Mouse (Mus musculus): ENCODE measurements around the gene Nop2.

Nop2 gene

DNA sequence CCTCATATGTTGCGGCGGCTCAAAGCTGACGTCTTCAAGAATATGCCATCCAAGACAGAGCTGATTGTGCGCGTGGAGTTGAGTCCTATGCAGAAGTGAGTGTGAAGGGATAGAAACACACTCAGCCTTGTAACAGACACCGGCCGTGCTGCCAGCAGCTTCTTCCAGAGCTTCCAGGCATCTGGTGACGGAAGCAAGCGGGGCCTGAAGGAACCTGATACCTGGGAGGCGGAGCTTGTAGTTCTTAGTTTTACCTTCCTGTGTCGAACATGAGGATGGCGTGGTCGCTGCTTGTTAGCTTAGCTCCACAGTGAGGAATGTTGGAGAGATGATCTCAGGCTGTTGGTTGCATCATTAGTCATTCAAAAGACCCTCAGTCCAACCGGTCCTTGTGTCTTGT is 22.3 kb upstream of the Nop2 start:
- no peak for DNase-seq (ENCODE audit: low read depth, low spot score)

DNA sequence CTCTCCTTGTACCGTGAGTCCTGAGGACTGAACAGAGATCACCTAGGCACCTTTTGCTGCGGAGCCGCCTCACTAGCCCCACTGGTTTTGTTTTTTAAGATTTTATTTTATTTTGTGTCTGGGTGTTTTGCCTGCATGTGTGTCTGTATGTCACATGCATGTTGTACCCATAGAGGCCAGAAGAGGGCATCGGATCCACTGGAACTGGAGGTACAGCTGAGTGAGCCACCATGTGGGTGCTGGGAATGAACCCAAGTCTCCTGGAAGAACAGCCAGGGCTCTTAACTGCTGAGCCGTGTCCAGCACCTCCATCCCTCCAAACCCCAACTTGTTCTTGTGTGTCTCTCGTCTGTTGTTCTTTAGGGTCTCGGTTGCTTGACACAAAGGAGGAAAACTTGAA is 20.8 kb upstream of the Nop2 start:
- DNase-seq (ENCODE audit: low read depth, low spot score): peak; percentile 74

DNA sequence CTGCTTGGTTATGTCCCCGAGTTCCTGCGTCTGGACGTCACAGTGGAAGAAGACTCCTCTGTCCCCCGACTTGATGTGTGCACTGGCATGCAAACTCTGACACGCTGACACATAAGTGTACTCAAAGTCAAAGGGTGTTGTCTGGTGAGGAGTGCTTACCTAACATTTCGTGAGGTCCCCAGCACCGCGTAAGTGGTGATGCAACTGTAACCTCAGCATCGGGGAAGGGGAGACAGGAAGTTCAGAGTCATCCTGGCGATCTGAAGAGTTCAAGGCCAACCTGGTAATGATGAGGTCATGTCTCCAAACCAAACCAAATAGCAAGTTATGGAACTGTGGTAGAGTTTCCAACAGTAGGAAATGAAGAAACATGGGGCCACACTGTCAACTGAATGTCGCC is 19.2 kb upstream of the Nop2 start:
- DNase-seq (ENCODE audit: low read depth, low spot score): no peak

DNA sequence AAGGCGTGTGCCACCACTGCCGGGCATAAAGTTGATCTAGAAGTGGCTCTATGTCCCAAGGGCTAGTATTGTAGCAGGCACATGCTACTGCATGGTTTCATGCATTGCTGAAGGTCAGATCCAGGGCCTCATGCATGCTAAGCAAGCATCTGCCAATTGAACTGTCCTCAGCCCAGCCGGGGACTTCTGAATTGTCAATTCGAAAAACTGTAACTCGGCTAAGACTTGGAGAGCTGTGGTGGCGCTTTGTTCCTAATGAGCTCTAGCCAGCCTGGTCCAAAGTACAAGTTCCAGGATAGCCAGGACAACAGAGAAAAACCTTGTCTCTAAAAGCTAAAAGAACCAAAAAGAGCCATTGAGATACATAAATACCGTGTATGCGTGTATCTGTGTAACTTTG is 12.3 kb upstream of the Nop2 start:
- no peak for DNase-seq (ENCODE audit: low read depth, low spot score)

DNA sequence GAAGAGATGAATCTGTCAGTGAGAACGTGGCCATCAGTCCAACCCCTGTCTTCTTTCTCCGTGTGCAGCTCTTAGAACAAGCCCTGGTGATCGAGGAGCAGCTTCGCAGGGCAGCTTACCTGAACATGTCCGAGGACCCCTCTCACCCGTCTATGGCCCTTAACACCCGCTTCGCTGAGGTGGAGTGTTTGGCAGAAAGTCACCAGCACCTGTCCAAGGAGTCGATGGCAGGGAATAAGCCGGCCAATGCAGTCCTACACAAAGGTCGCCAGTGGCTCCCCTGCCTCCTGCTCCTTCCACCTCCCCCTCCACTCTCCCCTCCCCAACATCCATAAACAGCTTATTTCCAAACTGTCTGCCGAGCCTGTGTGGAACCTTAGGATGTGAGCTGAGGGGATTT is 3.0 kb upstream of the Nop2 start:
- DNase-seq (ENCODE audit: low read depth, low spot score): no peak

DNA sequence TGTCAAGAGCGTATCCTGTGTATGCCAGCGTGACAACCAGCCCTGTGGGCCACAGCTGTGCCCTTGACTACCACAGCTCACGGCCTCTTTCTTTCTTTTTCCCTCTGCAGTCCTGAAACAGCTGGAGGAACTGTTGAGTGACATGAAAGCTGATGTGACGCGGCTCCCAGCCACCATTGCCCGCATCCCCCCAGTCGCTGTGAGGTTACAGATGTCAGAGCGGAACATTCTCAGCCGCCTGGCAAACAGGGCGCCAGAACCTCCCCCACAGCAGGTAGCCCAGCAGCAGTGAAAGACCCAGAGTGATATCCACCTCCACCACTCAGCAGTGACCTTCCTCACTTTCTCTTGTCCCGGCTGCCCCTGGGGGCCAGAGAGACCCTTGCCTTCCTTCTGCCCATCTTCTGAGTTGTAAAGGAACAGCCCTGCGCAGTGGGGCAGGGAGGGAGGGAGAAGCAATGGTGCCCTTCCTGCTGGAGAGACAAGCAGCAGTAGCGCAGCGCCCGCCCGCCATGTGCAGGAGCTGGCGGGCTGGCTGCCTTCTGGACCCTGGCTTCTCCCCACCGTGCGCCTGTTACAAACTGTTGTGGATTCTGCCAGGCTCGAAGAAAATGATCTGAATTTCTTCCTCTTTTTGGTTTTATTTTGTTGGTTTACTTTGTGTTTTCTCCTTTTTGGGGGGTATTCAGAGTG is 1.9 kb upstream of the Nop2 start:
- no peak for DNase-seq (ENCODE audit: low read depth, low spot score)

DNA sequence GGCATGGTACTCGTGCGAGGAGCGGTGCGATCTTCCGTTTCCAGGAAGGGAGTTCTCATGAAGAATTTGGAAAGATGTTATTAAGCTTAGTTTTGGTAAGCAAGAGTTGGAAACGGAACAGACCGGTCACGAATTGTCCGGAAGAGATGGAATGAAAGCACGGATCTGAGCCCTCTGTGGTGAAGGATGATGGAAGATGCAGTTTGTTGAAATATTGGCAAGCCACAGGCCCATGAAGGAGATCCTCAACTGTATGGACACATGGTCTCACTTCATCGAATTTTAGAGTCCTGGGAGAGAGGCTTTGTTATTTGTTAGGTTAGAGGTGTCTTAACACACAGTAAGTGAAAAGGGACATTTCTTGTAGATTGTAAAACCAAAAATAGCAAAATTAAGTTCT is 761 bp downstream of the Nop2 start:
- DNase-seq (ENCODE audit: low read depth, low spot score): no peak

DNA sequence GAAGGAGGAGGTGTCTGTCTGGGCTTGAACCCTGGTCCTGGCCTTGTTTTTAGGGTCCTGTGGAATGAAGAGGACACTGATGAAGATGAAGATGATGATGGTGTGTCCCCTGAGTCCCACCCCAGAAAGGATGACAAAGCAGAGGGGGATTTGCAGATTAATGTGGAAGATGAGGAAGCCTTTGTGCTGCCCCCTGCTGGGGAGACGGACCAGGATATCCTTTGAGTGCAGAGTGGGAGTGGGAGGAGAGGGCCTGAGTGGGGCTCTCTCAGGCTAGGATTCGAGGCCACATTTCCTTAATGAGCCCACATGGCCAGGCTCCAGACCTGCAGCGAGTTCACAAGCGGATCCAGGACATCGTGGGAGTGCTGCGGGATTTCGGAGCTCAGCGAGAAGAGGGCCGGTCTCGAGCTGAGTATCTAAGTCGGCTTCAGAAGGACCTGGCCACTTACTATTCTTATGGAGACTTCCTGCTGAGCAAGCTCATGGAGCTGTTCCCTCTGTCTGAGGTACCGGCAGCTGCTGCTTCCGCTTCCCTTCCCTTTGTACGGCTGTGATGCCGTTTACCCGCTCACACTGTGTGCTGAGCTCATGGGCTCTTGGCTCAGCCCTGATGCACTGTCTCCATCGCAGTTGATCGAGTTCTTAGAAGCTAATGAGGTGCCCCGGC is 5.4 kb downstream of the Nop2 start:
- DNase-seq (ENCODE audit: low read depth, low spot score): peak; percentile 66

DNA sequence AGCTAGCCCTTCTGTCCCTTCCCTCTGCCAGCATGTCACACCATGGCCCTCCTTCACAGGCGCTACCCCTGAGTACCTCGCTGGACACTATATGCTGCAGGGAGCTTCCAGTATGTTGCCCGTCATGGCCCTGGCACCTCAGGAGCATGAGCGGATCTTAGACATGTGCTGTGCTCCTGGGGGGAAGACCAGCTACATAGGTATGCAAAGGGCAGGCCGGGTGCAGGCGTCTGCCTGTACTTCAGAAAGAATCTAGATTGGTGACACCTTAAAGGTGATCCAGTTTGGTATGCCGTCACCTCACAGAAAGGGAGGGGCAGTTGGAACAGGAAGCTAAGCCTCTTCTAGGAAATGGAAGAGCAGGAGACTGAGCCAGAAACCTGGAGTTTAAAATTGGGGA is 8.0 kb downstream of the Nop2 start:
- DNase-seq (ENCODE audit: low read depth, low spot score): no peak

DNA sequence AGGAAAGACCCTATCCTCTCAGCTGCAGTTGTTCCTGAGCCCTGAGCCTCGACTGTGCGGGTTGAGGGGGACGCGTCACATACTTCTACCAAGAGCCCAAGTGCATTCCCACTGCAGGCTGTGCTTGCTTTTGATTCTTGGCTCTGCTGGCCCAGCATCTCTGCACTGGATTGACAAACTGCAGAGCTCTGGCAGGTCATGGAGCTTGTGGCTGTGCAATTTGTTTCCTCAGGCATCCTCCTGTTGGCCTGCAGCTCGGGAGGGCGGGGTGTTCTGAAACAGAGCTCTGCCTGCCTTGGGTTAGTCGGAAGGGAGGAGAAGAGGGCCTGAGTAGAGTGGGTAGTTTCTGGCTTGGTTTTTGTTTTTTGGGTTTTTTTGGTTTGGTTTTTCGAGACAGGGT is 10.7 kb downstream of the Nop2 start:
- DNase-seq (ENCODE audit: low read depth, low spot score): no peak

DNA sequence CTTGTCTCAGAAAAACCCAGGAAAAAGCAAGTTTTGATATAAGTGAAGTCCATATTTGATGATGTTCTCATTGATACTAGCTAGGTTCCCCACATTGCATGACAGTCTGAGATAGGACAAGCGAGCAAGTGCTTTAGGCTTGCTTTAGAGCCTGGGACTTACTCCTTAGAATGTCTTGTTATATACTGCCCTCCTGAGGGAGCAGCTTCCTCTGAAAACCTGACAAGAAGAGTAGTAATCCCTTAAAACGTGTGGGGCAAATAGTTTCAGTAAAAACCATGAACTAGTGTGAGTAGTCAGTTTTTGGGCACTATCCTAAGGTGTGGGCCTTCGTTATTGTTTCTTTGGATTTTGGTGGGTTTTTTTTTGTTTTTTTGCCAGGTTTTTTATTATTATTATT is 11.4 kb downstream of the Nop2 start:
- DNase-seq (ENCODE audit: low read depth, low spot score): no peak

DNA sequence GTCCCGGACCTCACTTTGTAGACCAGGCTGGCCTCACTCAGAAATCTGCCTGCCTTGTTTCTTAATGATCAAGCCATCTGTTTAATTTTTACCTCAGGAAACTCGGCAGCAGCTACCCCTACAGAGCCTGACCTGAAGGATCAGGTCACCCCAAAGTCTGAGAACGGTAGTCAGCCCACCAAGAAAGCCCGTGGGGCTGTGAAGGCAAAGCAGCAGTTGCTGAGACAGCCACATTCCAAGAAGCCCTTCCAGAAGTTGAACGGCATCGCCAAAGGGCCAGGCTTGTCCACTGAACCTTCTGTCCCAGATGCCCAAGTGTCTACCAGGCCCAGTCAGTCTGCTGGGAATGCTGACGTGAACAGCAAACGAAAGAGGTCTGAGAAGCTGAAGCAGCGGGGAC is 12.2 kb downstream of the Nop2 start:
- no peak for DNase-seq (ENCODE audit: low read depth, low spot score)

DNA sequence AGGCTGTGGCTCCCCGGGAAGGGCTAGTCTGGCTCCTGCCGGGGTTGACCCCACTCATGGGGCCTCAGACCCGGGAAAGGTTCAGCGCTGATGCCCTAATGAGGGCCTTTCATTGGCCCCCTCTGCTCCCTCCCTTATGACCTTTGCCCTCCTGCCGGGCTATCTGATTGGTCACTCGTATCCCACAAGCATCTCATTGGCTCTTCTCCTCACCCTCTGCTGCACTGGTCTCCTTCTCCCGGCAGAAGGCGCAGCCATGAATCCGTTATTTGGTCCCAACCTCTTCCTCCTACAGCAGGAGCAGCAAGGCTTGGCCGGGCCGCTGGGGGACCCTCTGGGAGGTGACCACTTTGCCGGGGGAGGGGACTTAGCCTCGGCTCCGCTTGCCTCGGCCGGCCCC is 13.3 kb downstream of the Nop2 start, which contains the start of gene Iffo1:
TSS of gene Iffo1 (plus strand) at position 241 of the 400 bp plus-strand sequence.
- DNase-seq (ENCODE audit: low read depth, low spot score): peak; percentile 99

DNA sequence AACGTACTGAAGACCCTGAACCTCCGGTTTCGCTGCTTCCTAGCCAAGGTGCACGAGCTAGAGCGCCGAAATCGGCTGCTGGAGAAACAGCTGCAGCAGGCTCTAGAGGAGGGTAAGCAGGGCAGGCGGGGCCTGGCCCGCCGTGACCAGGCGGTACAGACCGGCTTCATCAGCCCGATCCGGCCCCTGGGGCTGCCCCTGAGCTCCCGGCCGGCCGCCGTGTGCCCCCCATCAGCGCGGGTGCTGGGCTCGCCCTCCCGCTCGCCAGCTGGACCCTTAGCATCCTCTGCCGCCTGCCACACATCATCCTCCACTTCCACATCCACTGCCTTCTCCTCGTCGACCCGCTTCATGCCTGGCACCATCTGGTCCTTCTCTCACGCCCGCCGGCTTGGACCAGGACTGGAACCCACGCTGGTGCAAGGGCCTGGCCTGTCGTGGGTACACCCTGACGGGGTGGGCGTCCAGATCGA is 13.8 kb downstream of the Nop2 start:
- DNase-seq (ENCODE audit: low read depth, low spot score): peak; percentile 55

DNA sequence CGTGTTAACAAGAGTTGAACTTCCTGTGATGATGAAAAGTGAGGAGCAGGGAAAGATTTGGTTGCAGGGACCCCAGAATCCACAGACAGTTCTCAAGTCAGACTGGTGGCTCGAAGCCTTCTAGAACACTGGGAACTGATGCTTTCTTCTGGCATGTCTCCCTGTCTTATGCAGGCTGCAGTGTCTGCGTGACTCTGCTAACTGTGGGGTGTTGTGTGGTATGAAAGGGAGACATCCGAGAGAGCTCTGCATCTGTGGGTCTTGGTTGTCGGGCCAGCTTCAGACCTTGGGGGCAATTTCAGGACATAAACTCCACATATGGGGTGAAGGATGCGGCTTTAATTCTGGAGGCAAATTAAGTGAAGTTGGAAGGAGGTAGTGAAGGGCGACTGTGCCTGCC is 14.4 kb downstream of the Nop2 start:
- DNase-seq (ENCODE audit: low read depth, low spot score): peak; percentile 70

DNA sequence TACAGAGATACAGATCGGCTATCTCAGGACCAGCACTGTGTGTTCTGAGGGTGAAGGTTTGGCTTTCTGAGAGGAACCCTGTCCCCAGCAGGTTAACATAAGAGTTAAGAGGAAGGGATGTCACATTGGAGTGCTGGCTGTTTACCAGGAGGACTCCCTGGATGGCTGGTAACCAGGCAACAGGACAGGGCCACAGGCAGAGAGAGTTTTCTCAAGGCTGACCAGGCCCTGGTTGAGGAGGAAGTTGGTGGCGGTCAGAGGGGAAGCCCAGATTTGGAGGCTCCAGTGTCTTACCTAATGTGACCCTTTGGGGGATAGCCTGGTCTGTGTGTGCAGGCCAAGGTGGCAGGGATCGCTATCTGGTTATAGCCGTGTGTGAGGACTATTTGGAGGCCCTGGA is 15.1 kb downstream of the Nop2 start:
- DNase-seq (ENCODE audit: low read depth, low spot score): peak; percentile 74

DNA sequence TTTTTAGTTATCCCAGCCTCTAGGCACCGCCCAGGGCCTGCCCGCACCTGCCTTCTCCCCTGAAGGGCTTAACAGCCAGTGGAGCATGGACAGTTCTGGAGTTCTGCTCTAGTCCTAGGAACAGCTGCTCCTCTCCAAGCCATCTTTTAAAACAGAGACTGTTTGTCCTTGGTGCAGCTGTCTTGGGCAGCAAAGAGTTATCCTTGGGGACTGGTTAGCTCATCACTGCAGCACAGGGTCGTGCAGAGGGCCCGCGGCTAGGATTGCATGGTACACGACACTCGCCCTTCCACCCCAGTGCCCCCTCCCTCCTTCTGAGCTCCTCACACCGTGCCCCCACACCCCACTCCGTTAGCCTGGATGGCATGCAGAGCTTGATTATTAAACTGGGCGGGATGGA is 15.6 kb downstream of the Nop2 start:
- DNase-seq (ENCODE audit: low read depth, low spot score): peak; percentile 50

DNA sequence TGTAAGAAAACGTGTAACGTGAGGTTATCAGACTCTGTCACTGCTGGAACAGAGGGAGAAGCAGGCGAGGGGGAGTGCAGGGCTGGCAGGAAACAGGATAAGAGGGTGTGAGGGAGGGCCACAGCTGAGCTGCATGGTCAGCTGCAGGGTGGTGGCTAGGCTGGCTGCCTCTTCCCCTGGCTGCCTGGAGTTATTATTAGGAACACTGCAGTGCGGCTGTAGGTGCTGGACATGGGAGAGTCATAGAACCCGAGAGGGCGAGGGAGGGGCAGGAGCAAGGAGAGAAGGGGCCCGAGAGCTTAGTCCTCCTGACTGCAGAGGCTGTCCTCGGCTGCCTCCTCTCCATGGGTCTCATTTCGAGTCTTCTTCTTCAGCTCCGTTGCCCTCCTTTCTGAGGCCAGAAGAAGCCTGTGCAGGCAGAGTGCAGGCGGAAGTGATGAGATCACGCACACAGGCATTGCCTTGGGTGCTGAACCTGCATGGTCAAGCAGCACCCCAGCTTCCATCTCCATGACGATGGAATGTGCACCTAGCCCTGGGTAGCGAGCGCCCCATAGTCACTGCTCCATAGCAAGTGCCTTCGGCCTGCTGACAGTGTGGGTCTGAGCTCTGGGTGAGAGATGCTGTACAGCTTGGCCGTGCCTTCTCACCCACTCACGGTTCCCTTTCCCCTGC is 16.7 kb downstream of the Nop2 start:
- peak; percentile 86 for DNase-seq (ENCODE audit: low read depth, low spot score)

DNA sequence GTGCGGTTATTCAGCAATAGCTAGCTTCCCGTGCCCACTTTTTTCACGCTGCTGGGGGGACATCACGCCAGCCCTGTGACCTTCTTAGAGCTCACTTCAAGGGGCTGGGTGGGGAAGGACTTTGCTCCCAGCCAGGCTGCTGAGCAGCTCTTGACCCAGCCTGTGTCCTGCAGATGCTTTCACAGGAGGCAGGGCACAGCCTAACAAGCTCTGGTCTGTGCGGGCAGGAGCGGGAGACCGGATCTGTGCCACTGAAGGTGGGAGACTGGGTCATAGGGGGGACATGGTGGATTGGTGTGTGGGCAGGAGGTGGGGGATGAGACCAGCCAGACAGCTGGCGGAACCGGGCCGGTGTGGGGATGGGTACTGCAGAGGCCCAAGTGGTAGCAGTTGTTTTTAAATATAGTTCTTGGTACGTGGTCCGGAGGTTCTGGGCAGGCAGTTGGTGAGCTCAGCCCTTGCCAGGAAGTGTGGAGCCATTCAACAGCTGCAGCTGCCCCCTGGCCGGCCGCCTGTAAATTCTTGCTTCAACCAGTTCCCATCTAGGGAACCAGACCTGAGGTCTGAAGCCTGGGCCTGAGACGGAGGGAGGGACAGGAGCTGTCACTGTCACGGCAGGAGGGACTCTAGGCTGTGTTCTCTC is 17.3 kb downstream of the Nop2 start:
- DNase-seq (ENCODE audit: low read depth, low spot score): peak; percentile 72

DNA sequence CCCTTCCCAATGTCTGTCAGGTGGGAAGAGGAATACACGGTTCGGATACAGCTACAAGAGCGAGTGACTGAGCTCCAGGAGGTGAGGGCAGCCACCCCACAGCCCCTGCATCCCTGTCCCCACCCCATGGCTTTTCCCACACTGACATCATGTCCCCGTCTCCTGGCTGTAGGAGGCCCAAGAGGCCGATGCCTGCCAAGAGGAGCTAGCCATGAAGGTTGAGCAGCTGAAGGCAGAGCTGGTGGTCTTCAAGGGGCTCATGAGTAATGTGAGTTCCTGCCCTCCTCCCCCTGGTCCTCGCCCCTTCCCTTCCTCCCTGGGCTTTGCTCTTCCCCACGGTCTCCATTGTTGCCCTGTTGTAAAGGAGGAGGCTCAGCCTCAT is 17.9 kb downstream of the Nop2 start:
- no peak for DNase-seq (ENCODE audit: low read depth, low spot score)

DNA sequence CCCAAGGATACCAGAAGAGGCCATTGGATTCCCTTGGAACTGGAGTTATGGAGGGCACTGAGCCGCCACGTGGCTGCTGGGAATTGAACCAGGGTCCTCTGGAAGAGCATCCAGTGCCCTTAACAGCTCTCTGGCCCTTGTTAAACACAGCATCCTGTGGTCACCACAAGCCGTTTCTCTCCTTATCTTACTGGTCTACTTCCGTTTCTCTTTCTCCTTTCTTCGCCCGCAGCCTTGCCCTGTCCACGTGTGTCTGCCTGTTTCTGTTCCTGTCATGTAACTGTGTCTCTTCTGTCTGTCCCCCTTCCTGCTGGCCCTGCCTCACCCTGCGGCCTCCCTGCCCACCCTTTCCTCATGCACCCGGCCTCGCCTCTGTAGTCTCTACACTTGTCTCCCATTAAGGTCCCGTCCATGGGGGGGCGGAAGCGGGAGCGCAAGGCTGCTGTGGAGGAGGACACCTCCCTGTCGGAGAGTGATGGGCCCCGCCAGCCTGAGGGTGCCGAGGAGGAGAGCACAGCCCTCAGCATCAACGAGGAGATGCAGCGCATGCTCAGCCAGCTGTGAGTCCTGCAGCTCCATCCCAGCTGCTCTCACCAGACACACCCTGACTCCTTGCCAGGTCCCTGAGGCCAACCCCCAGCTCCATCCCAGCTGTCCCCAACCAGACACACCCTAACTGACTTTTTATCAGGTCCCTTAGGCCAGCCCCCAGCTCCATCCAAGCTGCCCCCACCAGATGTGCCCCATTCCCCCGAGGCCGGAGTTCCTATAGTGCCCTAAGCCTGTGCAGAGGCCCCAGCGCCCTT is 20.7 kb downstream of the Nop2 start:
- DNase-seq (ENCODE audit: low read depth, low spot score): peak; percentile 70

DNA sequence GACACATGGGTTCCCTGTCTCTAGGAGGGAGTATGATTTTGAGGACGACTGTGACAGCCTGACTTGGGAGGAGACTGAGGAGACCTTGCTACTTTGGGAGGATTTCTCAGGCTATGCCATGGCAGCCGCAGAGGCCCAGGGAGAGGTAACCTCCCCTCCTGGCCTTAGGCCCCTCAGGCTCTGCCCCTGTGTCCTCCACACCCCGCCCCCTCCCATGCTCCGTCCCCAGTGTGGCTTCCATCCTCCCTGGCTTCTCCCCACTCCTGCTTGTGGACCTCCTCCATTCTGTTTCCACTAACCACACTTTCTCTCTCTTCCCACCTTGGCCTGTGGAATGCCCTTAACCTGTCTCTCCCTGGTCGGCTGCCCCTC is 21.3 kb downstream of the Nop2 start:
- DNase-seq (ENCODE audit: low read depth, low spot score): no peak
